Mouse (Mus musculus) forebrain, embryonic 14.5 days (tissue): ENCODE measurements around the gene Fchsd2. TPM values are rescaled to one million over a fixed set of nuclear protein-coding genes. Genes with fewer than 3 reads are reported as not detected.

ENCODE experiments used
- ATAC-seq: fragments of 200-750 bp; cut with Nextera tagmentation; 2 replicates; pipeline ENCODE4 v1.8.0; 2017; ENCODE audit warnings: mild to moderate bottlenecking, moderate library complexity
- DNase-seq: peaks from one replicate; pipeline ENCODE4 v3.0.0-alpha.2; 2015; ENCODE audit warnings: low spot score
- H3K27ac ChIP-seq: fragments of 300-500 bp; sonication (generic); 2 replicates; pipeline ENCODE4 v1.5.1; 2014; ENCODE audit warnings: low read depth, mild to moderate bottlenecking, control low read depth, low read length, moderate library complexity
- H3K27me3 ChIP-seq: fragments of 300-500 bp; sonication (generic); replicated peaks from 2 replicates; pipeline ENCODE4 v1.6.1; 2014; ENCODE audit warnings: low read length, control low read depth, mixed read lengths; ENCODE audit not compliant: control insufficient read depth, insufficient read depth
- H3K36me3 ChIP-seq: fragments of 300-500 bp; sonication (generic); 2 replicates; pipeline ENCODE4 v1.6.1; 2014; ENCODE audit warnings: low read length, control low read depth; ENCODE audit not compliant: control insufficient read depth, insufficient read depth
- H3K4me1 ChIP-seq: fragments of 300-500 bp; sonication (generic); 2 replicates; pipeline ENCODE4 v1.6.1; 2014; ENCODE audit warnings: antibody characterized with exemption, low read length, control low read depth; ENCODE audit not compliant: control insufficient read depth, insufficient read depth
- H3K4me2 ChIP-seq: fragments of 300-500 bp; sonication (generic); 2 replicates; pipeline ENCODE4 v1.6.1; 2014; ENCODE audit warnings: mild to moderate bottlenecking, control low read depth, low read length
- H3K4me3 ChIP-seq: fragments of 300-500 bp; sonication (generic); 2 replicates; pipeline ENCODE4 v1.5.1; 2014; ENCODE audit warnings: low read depth, low read length, control low read depth
- H3K9ac ChIP-seq: fragments of 300-500 bp; sonication (generic); 2 replicates; pipeline ENCODE4 v1.6.1; 2014; ENCODE audit warnings: mild to moderate bottlenecking, low read length, control low read depth, moderate library complexity
- H3K9me3 ChIP-seq: fragments of 300-500 bp; sonication (generic); replicated peaks from 2 replicates; pipeline ENCODE4 v1.6.1; 2016; ENCODE audit warnings: low read length, control low read depth, mixed read lengths; ENCODE audit not compliant: control insufficient read depth
- WGBS: fragments of 180-500 bp; shearing (Covaris S2); extraction: QIAGEN DNeasy Blood & Tissue Kit; methylation state at CpG from one replicate; pipeline ENCODE4 v1.1.7; 2014; 5-methylcytosine and 5-hydroxymethylcytosine counted together
- polyA plus RNA-seq: library from polyadenylated mRNA; unstranded; fragments of >200 nt; fragmentation: Nextera tagmentation; extraction: Ambion mirVana; gene quantifications from 2 replicates; pipeline ENCODE4 v1.2.1, GENCODE M21; 2014

Fchsd2 gene
- polyA plus RNA-seq, 1 experiment from 2014 or later: 27.9 TPM

GRCm38 (mm10) chr7:101321218-101321827, 228.7 kb downstream of the Fchsd2 start:
- H3K4me1 ChIP-seq: peaks cover 7% of the 10 kb centered on the region; the same call in 1 of the 2 replicates
- DNase-seq: peak; percentile 44
- peak; percentile 81 for ATAC-seq
- peaks cover 4% of the 10 kb centered on the region; the same call in 1 of the 2 replicates for H3K27me3 ChIP-seq
- 2% methylated on average over 34 of the region's 61 CpGs for WGBS
- no peaks in the 10 kb centered on the region for H3K36me3 ChIP-seq
- peak overlapping the region; percentile 75 for H3K4me3 ChIP-seq
- no peaks in the 10 kb centered on the region for H3K9me3 ChIP-seq
- peak overlapping the region; percentile 78 for H3K9ac ChIP-seq
- H3K27ac ChIP-seq: no peak overlapping the region
- H3K4me2 ChIP-seq: peak overlapping the region; percentile 98

GRCm38 (mm10) chr7:101323141-101323594, 230.5 kb downstream of the Fchsd2 start:
- 61% methylated on average over 4 of the region's 4 CpGs for WGBS
- no peak for ATAC-seq
- Histone ChIP-seq H3K9ac (no peak overlapping the region), H3K27me3 (peaks cover 4% of the 10 kb centered on the region; the same call in 1 of the 2 replicates), H3K4me2 (no peak overlapping the region), H3K4me3 (no peak overlapping the region), H3K36me3 (no peaks in the 10 kb centered on the region), H3K4me1 (peaks cover 7% of the 10 kb centered on the region; the same call in 1 of the 2 replicates), H3K9me3 (no peaks in the 10 kb centered on the region), H3K27ac (no peak overlapping the region)
- DNase-seq: no peak

- WGBS: 64% methylated on average over 6 of the region's 6 CpGs
- Histone ChIP-seq H3K36me3 (no peaks in the 10 kb centered on the region), H3K27ac (no peak overlapping the region), H3K4me1 (peaks cover 16% of the 10 kb centered on the region), H3K4me3 (no peak overlapping the region), H3K4me2 (no peak overlapping the region), H3K27me3 (no peaks in the 10 kb centered on the region; the same call in 1 of the 2 replicates), H3K9ac (no peak overlapping the region), H3K9me3 (no peaks in the 10 kb centered on the region)
- ATAC-seq: no peak
- no peak for DNase-seq
These were observed 231.7 kb downstream of the Fchsd2 start for GRCm38 (mm10) chr7:101324142-101324962.

- Histone ChIP-seq H3K4me3 (no peak overlapping the region), H3K9me3 (no peaks in the 10 kb centered on the region), H3K27ac (no peak overlapping the region), H3K4me1 (peaks cover 12% of the 10 kb centered on the region), H3K27me3 (no peaks in the 10 kb centered on the region; the same call in 1 of the 2 replicates), H3K9ac (no peak overlapping the region), H3K36me3 (no peaks in the 10 kb centered on the region), H3K4me2 (no peak overlapping the region)
- WGBS: 80% methylated on average over 5 of the region's 5 CpGs
- ATAC-seq (no peak), DNase-seq (no peak)
These were observed 233.3 kb downstream of the Fchsd2 start for GRCm38 (mm10) chr7:101326006-101326405.

GRCm38 (mm10) chr7:101327263-101327662, 234.6 kb downstream of the Fchsd2 start:
- ATAC-seq (no peak), DNase-seq (no peak)
- Histone ChIP-seq H3K27ac (no peak overlapping the region), H3K4me1 (peaks cover 9% of the 10 kb centered on the region), H3K9ac (no peak overlapping the region), H3K4me2 (no peak overlapping the region), H3K36me3 (no peaks in the 10 kb centered on the region), H3K27me3 (no peaks in the 10 kb centered on the region), H3K9me3 (no peaks in the 10 kb centered on the region), H3K4me3 (no peak overlapping the region)
- 57% methylated on average over 5 of the region's 5 CpGs for WGBS

DNA sequence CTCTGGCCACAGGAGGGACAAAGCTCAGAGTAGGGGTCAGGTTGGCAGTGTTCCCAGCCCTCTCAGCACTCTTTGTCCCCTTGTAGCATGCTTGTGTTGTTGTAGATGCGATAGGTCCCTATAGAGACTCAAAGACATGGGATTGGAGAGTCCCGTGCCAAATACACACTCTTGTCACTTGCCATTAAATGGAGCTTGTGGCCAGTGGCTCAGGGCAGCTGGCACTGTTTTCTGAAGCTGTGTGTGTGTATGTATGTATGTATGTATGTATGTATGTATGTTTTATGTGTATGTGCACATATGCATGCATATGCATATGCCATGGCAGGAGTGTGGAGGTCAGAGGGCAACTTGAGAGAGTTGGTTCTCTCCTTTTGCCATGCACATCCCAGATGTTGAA, 235.1 kb downstream of the Fchsd2 start:
- Histone ChIP-seq H3K9ac (no peak overlapping the region), H3K4me1 (peaks cover 9% of the 10 kb centered on the region), H3K4me2 (no peak overlapping the region), H3K27me3 (no peaks in the 10 kb centered on the region), H3K36me3 (no peaks in the 10 kb centered on the region), H3K27ac (no peak overlapping the region), H3K9me3 (no peaks in the 10 kb centered on the region), H3K4me3 (no peak overlapping the region)
- ATAC-seq (no peak), DNase-seq (no peak)
- 75% methylated on average over 2 of the region's 2 CpGs for WGBS

- Histone ChIP-seq H3K9ac (peak overlapping the region; percentile 35), H3K27me3 (no peaks in the 10 kb centered on the region), H3K4me1 (peaks cover 9% of the 10 kb centered on the region), H3K4me2 (no peak overlapping the region), H3K4me3 (no peak overlapping the region), H3K27ac (peak overlapping the region; percentile 46; the same call in 1 of the 2 replicates), H3K9me3 (no peaks in the 10 kb centered on the region), H3K36me3 (no peaks in the 10 kb centered on the region)
- WGBS: 48% methylated on average over 4 of the region's 4 CpGs
- DNase-seq (peak; percentile 70), ATAC-seq (peak; percentile 80)
These were observed 236.0 kb downstream of the Fchsd2 start for GRCm38 (mm10) chr7:101328621-101329158.

GRCm38 (mm10) chr7:101329606-101330005, 236.9 kb downstream of the Fchsd2 start:
- Histone ChIP-seq H3K36me3 (no peaks in the 10 kb centered on the region), H3K9me3 (no peaks in the 10 kb centered on the region), H3K4me2 (no peak overlapping the region), H3K4me1 (peaks cover 9% of the 10 kb centered on the region), H3K27me3 (no peaks in the 10 kb centered on the region), H3K4me3 (no peak overlapping the region), H3K27ac (0 out of 2 replicates have a peak overlapping the region, but pooled peaks have one; percentile 46), H3K9ac (0 out of 2 replicates have a peak overlapping the region, but pooled peaks have one; percentile 35)
- no peak for DNase-seq
- 53% methylated on average over 4 of the region's 4 CpGs for WGBS
- no peak for ATAC-seq
